Mouse (Mus musculus): ENCODE results near the gene Ppp1r14b.

The Ppp1r14b gene

DNA sequence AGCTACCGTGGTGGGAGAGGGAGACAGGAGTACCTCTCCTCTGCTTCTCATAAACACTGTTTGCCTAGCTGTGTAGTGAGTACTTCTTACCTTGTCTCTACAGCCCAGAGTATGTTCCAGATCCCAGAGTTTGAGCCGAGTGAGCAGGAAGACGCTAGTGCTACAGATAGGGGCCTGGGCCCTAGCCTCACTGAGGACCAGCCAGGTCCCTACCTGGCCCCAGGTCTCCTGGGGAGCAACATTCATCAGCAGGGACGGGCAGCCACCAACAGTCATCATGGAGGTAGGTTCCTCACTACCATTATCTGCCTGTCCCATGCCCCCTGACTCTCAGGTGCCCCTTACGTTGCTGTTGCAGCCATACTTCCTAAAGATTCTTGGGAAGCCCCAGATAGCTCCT, 32.0 kb upstream of the Ppp1r14b start:
- no peak for DNase-seq (ENCODE audit: low read depth, low spot score)

DNA sequence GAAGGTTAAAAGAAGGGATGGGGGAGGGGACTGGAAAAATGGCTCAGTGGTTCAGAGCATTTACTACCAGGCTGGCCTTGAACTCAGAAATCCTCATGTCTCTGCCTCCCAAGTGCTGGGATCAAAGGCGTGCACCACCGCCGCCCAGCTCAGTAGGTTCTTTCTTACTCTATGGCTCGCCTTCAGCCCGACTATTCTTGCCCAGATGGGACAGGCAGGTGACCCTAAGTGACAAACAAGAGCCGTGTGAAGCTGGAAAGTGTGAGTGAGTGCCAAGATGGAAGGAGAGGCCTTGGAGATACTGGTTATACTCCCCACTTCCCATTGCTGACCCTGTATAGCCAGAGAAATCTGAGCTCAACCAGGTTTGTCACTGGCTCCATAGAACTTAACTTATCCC, 31.1 kb upstream of the Ppp1r14b start:
- no peak for DNase-seq (ENCODE audit: low read depth, low spot score)

DNA sequence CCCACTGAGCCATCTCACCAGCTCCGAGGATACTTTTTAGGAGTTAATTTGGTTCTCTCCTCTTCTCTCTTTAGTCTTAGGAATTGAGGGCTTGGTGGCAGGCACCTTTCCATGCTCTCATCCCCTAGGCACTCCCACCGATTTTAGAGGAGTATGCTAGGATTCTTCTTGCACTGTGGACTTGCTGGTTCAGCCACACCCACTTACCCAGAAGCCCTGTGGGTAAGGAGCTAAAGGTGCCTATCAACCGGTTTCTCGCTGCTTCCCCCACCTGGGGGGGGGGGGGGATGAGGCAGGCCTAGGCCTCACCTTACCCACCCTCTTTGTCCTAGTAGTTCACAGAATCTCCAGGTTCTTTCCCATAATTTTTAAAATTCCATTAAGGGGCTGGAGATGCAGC, 27.0 kb upstream of the Ppp1r14b start:
- peak; percentile 58 for DNase-seq (ENCODE audit: low read depth, low spot score)

DNA sequence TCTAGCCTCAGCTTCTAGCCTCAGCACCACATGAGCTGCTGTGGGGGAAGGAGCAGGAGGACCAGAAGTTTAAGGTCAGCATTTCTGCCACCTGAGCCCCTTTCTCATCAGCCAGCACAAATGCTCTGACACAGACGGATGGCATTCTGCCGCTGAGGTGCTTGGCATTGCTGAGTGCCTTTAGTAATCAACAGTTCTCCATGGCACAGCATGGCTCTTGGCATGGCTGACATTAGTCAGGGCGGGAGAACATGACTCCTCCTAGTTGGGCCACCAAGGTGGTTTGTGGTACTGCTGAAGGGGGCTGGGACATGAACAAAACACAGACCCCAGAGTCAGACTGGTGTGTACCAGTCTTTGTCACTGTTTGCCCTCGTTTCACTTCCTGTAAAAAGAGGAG, 26.6 kb upstream of the Ppp1r14b start:
- no peak for DNase-seq (ENCODE audit: low read depth, low spot score)

DNA sequence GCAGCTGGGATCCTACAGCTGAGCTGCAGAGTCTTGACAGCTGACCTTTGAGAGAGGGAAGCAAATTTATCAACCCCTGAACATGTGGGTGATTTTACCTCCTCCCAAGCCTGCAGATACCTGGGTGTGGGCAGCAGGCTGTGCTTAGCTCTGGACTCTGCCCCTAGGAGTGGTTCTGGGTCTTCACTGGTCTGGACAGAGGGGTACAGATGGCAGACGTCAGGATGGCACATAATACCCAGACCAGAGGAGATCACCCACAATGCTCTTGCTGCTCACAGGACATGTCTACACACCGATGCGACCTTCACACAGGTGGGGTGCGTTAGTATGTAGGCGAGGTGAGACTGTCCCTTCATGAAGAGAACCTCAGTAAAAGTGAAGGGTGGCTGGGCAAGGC, 25.2 kb upstream of the Ppp1r14b start:
- no peak for DNase-seq (ENCODE audit: low read depth, low spot score)

DNA sequence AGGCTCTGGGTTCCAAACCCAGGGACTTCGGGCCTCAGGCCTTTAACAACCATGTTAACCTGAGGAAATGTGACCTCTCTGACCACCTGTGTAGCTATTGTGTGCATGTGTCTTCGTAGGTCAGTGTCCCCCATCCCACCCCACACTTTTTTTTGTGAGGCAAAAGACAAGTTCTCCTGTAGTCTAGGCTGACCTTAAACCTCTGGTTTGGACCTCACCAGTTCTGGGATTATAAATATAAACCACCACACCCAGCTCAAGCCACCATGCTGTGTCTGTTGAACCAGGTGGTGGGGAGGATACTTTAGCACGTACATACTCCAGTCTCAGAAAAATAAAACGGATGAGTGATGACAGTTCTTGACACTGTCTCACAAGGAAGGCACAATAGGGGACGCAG, 24.8 kb upstream of the Ppp1r14b start:
- no peak for DNase-seq (ENCODE audit: low read depth, low spot score)

DNA sequence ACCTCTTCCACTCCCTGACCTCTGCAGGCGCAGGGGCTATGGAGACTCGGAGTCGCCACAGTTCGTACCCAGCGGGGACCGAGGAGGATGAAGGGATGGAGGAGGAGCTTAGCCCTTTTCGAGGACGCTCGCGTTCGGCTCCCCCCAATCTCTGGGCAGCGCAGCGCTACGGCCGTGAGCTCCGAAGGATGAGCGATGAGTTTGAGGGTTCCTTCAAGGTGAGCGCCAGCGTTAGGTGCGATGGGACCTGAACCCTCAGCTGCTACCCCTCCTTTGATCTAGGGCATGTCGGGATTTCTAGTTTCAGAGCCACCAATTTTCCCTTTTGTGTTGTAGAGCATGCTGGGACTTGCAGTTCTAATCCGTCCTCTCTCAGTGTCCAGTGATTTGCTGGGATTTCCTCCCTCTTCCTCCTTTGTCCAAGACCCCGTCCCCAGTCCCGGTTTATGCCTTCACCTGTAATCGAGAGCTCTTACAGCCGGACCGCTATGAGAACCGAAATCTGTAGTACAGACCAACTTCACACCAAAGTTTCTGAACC, 24.1 kb upstream of the Ppp1r14b start:
- peak; percentile 60 for DNase-seq (ENCODE audit: low read depth, low spot score)

DNA sequence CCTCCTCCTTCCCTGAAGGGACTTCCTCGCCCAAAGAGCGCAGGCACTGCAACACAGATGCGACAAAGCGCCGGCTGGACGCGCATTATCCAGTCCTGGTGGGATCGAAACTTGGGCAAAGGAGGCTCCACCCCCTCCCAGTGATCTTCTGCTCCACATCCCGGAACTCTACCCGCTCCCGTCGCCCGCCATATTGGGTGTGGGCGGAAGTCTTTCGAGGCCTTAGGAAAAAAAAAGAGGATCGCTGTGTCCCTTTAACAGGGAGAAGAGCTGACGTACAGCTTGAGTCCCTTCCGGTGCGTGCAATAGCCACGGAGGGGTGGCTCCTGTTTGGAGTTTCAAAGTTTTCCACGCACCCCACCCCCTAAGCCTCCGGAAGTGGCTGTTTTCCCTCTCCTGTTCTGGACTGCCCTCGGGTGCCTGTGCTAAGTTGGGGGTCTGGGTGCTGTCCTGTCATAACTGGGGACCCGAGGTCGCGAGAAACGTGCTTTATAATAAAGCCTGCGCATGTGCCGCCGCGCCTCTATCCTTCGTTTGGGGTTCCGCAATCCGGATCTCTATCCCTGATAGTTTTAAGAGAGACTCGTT, 23.3 kb upstream of the Ppp1r14b start:
- peak; percentile 94 for DNase-seq (ENCODE audit: low read depth, low spot score)

DNA sequence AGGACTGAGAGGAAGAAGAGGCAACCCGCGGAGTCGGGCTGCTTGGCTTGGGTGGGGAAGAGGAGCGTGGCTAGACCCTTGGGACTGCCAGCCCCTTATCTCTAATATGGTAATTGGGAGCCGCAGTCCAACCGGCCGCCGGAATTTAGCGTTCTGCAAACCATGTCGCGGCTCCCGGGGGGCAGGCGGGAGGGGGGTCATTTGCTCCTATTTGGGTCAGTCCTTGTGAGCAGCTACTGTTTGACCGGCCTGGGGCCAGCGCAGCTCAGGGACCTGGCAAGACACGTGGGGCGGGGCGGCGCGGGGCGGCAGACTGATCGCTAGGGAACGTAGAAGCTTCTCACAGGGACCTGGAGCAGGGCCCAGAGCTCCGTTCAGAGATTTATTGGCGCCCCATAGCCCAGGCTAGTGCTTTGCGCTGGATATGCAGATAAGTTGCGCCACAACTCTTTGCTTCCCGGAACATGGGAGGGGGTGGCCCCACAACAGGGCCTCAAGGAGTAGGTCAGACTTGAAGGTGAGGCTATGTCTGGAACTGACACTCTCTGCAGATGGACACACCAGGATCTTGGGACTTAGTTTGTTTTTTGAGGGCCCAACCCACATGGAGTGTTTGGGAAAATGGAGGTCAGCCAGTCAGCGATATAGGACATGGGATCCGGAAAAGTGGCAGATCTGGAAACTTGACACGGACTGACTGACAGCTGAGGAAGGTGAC, 22.6 kb upstream of the Ppp1r14b start:
- DNase-seq (ENCODE audit: low read depth, low spot score) = peak; percentile 54

DNA sequence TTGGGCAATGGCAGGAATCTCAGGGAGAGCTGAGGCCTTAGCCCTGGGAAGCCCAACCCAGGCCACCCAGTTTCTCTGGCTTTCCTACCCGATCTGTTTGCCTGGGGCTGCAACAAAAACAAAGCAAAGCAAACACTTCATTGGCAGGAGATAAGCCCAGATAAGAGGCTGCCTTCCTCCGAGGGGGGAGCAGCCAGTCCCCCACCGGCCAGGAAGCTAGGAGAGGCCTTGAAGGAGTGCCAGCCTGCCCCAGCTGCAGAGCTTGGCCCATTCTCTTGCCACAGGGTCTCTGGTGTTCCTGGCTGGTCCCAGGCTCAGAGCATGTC, 22.1 kb upstream of the Ppp1r14b start:
- DNase-seq (ENCODE audit: low read depth, low spot score) = no peak

DNA sequence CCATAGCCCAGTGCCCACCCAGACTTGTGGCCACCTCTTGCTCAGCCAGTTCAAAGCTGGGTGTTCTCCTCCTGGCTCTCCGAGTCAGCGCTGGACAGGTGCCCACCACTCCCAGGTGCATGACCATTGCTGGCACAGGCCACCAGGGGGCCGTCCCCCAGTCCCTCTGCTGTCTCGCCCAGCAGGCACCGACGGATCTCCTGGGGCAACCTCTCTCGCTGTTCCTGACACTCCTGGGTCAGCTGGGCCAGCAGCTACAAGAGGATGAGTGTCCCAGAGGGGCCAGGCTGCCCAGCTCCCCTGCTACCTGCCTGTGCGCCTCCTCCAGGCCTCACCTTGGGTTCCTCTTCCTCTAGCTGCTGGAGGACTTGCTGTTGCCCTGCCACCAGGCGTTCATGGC, 20.7 kb upstream of the Ppp1r14b start:
- peak; percentile 29 for DNase-seq (ENCODE audit: low read depth, low spot score)

DNA sequence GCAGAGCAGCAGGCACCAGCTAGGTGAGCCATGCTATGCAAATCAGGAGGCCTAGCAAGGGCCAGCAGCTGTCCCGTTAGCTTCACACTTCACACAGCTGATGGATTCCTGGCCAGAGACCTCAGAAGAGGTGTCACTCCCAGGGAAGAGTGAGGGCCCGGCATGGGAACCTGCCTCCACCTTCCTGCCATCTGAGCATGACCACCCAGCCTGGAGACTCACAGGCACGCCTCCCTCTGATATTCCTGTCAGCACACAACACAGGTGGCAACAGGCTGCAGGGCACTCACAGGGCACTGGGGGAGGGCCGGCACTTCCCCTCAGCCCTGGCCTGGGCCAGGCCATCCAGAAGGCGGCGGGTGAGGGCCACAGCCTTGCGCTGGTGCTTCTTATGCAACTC, 19.3 kb upstream of the Ppp1r14b start:
- DNase-seq (ENCODE audit: low read depth, low spot score) = no peak

DNA sequence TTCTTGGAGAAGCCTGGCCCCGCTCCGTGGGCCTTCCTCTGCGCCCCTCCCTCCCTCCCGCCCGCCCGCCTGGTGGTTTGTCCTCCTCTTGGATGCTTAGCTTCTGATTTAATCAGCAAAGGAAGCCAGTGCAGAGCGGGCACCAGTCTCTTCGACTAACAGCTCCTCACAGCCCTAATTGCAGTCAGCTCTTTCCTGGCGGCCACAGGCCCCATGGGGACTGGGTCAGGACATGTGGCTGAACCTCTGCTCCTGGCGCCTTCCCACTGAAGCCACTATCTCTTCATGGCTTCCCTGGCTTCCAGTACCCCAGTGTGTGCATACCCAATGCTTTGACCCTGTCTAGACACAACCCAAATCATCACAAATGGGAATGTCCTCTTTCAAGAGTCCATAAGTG, 18.3 kb upstream of the Ppp1r14b start:
- DNase-seq (ENCODE audit: low read depth, low spot score) = no peak

DNA sequence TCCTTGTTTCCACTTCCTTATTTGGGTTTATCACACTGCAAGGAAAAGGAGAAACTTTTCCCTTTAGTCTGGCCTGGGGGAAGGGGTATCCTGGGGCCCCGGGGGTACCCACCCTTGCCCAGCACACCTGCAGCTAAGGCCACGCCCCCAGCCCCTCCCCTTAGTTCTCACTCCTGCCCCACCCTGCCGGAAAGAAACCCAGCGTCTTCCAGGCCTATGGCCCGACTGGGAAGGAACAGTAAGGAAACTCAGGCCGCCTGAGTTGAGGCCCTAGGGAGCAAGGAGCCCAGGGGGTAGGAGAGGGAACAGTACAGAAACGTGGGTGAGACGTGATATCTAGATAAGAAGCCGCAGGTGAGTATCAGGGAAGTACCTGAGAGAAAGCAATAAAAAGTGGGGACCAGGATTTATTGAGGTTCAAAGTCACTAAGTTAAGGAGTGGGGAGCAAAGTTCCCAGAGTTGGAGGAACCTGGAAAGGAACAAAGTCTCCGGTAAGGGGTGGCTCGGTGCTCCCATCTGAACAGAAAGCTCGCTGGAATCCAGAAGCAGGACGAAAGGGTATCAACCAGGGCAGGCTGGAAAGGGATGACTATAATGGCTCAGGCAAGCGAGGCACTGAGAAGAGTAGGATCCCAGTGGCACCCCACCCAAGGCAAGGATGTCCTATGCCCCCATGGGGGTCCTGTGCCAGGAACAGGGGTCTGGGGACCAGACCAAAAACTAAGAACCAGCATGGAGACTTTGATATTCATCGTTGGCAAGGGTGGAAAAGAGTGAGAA, 6.1 kb upstream of the Ppp1r14b start:
- peak; percentile 53 for DNase-seq (ENCODE audit: low read depth, low spot score)

DNA sequence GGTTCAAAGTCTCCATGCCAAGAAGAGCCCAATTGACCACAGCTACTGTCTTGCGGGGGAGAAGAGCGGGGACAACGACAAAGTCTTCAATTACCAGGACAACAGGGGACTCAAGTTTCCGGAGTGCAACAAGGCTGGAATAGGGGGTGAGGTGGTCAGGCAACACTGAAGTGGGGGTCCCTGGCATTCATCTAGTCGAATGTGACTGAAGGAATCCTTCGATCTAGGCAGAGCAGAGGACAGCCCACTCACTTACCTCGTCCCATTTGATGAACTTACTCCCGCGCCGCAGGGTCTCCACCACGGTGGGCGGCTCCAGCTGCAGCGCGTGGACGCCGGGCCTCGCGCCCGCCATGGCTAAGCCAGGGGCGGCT, 5.5 kb upstream of the Ppp1r14b start:
- no peak for DNase-seq (ENCODE audit: low read depth, low spot score)

DNA sequence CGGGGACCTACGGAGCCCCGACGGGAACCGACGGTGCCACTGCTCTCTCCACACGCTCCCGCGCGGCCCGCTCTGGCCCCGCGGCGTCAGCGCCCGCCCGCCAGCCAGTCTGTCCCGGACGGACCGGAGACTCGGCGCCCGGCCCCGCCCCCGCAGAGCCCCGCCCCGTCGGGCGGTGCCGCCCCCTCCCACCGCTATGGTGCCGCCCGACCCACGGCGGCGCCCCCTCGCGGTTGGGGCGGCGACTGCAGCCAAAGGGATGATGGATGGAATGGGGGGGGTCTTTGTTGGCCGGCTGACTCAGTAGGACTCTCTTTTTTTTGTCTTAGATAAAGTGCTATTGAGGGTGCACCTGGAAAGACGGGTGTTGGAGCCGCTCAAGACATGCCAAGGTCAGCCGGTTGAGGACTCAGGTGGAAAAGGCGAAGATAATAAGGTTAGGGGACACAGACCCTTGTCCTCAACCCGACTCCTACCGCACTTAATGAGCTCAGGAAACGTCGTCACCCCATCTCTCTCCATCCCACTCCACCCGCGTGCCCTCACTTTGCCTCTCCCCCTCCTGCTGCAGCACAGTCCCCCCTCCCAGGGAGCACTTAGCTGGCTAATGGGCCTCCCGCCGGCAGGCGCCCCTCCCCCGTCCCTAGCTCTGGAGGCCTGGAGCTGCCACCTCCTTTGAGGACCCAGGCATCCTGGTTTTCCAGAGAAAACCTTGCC, 4.9 kb upstream of the Ppp1r14b start:
- DNase-seq (ENCODE audit: low read depth, low spot score) = peak; percentile 82

DNA sequence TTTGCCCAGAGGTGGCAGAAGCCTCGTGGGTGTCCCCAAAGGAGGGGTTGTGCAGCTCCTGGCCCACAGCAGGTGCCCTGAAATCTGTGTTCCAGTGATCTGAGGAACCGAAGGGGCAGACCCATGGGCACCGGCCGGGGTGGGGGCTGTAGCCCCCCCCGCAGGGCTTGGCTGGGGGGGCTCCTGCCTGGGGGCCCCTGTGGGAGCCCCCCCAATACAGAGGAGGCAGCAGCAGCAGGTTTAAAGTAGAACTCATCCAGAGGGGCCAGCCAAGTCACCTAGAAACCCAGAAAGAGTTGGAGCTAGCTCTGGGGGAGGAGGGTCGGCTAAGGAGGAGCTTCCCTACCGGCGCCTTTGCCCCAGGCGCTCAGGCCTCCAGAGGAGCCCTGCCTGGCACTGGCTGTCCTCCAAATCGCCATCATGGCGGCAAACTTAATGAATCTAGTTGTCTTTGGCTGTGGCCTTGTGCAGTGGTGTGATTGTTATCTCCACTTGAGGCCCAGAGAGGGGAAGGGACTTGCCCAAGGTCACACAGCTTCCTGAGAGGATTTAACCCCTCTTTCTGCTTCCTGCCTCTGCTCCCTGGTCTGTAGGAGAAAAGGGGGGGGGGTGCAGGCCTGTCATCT, 4.2 kb upstream of the Ppp1r14b start:
- peak; percentile 64 for DNase-seq (ENCODE audit: low read depth, low spot score)

DNA sequence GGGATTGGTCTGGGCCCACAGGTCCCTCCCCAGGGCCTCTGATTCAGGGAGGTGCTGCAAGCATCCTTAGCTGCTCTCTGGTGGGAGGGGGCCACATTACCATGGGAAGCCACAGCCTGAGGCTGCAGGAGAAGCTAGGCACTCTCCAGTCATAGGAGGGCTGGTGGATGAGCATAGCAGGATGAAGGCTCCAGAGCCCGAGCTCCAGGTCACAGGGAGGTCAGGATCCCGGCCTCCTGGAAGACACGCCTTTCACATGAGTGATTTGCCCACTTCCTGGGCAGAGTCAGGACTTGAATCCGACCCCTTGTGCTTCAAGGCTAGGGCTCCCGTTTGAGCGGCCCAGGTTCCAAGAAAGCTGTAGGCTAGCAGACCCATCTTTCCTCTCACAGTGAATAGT, 3.1 kb upstream of the Ppp1r14b start:
- DNase-seq (ENCODE audit: low read depth, low spot score) = peak; percentile 56

DNA sequence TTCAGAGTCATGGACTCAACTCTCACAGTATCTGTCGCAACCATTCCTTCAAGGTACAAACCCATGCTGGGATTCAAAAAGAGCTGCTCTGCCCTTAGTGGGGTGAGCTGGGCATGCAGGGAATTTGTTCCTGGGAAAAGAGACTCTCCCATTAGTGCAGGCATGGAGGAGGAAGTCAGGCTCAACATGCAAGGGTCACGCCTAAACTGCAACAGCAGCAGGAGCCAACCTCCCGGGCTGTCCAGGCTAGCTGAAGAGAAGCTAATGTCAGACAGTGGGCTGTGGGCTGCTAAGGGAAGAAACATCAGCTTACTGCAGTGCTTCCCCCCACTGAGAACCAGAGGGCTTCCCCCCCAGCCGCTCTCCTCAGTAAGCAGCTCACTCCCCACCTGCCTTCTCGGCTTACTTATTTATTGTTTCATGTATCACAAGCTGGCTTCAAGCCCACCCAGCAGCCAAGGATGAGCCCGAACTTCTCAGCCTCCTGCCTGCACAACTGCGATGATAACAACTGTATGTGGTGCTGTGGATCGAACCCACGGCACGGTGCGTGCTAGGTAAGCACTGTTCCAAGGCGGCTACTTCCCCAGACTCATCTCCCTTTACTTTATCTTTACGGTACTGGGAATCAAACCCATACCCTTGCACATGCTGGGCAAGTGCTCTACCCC, 2.4 kb upstream of the Ppp1r14b start:
- no peak for DNase-seq (ENCODE audit: low read depth, low spot score)

DNA sequence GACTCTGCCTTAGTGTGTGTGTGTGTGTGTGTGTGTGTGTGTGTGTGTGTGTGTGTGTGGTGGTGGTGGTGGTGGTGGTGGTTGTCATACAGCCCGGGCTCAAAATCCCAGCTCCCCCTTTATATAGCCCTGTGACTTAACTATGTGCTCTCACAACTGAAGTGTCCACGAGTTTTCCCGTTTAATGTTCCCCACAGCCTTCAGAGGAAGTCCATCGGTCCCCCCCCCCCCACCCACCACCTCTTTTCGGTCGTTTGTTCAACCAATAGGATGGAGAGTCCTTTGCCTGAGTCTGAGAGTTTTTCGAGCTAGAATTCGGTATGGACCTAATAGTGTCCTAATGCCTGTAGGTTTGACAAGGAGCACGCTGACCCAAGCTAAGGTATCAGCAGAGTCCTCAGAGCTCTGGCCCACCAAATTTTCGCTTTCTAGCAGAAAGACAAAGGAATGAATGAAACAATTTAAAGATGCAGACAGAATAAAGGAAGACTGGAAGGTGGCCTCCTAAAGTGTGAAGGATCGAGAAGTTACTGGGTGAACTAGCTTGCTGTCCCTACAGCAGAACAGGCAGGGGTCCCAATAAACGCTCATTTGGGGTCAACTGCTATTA, 1.1 kb upstream of the Ppp1r14b start:
- DNase-seq (ENCODE audit: low read depth, low spot score) = no peak
